Mouse (Mus musculus) ZHBTc4 (cell line): ENCODE data around the gene Gm42417.
"Not testable (repeated sequence)": the region's sequence is repeated elsewhere in the genome, so short reads cannot be mapped to it uniquely, and the experiment has no call there.

ENCODE experiments used
- DNase-seq: peaks from one replicate; pipeline ENCODE4 v3.0.0-alpha.2; 2011; ENCODE audit warnings: low read depth, low spot score

Gm42417 gene

DNA sequence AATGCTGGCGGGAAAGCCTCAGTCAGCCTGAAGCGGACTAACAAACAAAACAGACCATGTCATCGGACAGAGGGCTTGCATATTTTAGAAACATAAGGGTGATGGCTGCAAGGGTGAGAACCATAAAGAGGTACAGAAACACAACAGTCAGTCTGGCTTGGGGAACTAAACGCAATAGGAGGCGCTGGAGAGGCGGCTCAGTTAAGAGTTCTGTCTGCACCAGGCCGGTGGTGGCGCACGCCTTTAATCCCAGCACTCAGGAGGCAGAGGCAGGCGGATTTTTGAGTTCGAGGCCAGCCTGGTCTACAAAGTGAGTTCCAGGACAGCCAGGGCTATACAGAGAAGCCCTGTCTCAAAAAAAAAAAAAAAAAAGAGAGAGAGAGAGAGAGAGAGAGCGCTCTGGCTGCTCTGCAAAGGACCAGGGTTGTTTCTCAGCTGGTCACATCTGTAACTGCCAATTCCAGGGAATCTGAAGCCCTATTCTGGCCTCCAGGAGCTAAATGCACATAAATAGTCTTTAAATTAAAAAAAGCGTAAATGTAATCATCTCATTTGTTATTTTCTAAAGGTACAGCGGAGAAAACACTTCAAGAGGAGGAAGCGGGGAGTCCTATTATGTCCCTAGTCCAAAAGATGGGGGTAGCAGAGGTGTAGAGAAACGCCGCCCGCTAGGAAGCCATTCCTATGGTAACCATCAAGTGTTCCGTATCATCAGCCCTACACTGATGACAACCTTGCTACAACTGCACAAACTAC is 6.8 kb upstream of the Gm42417 start:
- DNase-seq = peak; percentile 68

- DNase-seq = no peak
Observed at GRCm38 (mm10) chr1:36545382-36545781, 6.2 kb upstream of the Gm42417 start.

GRCm38 (mm10) chr1:36542925-36543324 is 3.7 kb upstream of the Gm42417 start:
- DNase-seq = no peak

- no peak for DNase-seq
Observed at GRCm38 (mm10) chr1:36541844-36542243, 2.6 kb upstream of the Gm42417 start.

DNA sequence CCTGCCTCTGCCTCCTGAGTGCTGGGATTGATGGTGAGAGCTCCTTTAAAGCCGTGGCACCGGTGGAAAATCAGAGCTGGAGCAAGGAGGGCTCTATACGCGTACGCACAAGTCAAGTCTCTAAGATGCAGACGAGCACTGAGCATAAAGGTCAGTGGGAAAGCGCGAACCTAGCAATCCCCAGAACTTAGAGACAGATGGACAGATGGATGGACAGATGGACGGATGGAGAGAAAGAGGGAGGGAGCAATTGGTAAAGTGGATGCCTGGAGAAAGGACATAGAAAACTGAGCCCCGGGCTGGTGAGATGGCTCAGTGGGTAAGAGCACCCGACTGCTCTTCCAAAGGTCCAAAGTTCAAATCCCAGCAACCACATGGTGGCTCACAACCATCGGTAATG is 1.6 kb upstream of the Gm42417 start:
- no peak for DNase-seq

- DNase-seq = no peak
Observed at GRCm38 (mm10) chr1:36540132-36540531, 903 bp upstream of the Gm42417 start.

DNA sequence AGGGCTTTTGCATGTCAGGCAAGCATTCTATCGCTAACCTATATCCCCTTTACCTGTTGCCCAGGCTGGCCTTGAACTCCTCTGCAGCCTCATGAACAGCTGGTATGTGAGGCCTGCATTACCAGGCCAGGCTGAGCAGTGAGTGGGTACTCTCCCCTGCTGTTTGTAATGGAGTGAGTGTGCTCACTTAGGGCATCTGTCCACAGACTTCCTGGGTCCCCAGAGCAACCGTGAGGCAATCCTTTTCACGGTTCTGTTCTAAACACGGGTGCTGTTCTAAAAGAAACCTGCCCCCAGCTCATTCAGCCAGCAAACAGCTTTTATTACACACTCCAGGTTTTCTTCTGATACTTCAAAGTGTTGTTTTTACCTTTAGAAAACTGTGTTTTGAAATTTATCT is 502 bp downstream of the Gm42417 start:
- DNase-seq = no peak

DNA sequence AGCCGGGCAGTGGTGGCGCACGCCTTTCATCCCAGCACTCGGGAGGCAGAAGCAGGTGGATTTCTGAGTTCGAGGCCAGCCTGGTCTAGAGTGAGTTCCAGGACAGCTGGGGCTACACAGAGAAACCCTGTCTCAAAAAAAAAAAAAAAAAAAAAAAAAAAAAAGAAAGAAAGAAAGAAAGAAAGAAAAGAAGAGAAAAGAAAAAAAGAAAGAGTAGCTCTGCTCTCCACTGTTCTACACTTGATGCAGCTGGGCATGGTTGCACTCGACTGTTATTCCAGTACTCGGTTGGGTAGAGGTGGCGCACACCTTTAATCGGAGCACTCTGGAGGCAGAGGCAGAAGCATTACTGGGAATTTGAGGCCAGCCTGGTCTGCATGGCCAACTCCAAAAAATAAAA is 2.4 kb downstream of the Gm42417 start, which contains the start of gene Ankrd23:
Gene Ankrd23 (minus strand): TSS at position 101 of the 400 bp plus-strand sequence.
- DNase-seq = not testable (repeated sequence)

GRCm38 (mm10) chr1:36536397-36536728 is 2.9 kb downstream of the Gm42417 start:
- DNase-seq = no peak

GRCm38 (mm10) chr1:36535477-36536396 is 3.5 kb downstream of the Gm42417 start:
- no peak for DNase-seq

DNA sequence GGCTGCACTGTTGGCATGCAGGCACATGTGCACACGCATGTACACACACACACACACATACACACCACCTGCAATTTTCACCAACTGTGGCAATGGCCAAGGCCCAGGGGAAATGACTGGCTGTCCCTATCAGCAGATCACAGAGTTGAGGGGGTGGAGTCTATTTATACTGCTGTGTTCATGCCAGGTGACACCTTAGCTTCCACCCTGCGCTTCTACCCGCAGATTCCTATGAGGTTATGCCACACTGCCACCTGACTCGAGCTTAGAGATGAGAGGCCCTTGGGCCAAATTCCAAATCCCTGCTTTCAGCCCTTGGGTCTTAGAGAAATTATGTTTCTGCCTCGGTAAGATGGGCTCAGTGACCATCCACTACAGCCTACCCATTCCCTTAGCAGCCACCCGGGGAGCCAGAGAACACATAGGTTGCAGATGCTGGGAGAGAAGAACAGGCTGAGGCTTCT is 4.6 kb downstream of the Gm42417 start:
- DNase-seq = no peak

- DNase-seq = no peak
Observed at GRCm38 (mm10) chr1:36533546-36533945, 5.7 kb downstream of the Gm42417 start.

DNA sequence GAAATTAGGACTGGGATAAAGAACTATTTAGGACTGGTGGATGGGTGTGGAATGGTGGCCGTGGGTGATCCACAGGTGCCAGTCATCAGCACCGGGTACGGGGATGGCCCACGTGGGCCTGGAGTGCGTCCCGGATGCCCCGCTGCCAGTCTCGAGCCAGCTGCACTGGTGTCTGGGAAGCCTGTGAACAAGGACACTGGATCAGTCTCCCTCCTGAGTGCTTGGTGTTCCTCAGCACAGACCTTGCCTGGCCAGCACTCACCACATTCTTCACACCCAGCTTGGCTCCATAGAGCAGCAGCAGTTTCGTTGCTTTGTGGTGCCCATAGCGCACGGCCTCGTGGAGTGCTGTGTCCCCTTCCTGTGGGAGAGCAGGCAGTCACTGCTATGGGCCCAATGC is 7.8 kb downstream of the Gm42417 start:
- no peak for DNase-seq

DNA sequence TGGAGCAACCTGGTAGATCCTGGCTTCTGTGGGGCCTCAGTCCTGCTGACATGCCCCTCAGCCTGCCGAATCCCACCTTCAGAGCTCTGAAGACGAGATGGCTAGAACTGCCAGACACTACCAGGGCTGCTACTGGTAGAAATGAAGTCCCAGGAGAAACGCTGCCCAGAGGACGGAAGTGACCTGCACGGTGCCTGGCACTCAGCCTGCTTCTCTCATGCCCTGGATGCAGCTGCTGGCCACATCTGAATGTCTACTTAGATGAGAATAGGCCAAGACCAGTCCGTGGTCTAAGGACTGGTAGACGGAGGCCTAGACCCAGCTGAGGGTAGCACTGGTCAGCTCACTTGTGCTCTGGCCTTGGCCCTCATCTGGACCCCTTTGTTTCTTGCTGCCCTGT is 8.3 kb downstream of the Gm42417 start:
- DNase-seq = no peak

GRCm38 (mm10) chr1:36530485-36530884 is 8.7 kb downstream of the Gm42417 start:
- no peak for DNase-seq

DNA sequence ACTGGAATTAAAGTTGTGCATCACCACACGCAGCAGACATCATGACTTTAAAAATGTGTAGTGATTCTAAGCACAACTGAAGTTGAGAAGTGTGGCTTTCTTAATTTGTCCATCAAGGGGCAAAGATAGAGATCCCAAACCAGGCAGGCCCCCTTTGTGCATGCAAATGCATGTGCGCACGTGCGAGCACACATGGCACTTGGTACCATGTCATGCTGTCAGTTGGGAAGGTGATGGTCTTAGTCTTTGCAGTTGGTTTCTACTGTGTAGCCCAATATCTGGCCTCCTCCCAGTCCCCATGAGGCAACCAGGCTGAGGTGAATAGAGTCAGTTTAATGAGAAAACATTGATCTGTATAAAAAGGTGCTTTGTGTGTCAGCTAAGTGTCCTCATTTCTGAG is 9.4 kb downstream of the Gm42417 start:
- DNase-seq = no peak

DNA sequence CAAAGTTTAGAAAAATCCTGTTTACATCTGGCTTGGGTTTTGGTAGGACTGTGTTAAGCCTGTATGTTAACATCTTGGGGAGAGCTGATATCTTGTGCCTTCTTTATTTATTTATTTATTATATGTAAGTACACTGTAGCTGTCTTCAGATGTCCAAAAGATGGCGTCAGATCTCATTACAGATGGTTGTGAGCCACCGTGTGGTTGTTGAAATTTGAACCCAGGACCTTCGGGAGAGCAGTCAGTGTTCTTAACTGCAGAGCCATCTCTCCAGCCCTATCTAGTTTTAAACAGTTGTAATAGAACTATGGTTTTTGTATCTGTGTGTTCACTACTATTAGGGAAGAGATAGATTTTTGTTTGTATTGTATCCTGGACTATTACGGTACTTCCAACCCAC is 10.0 kb downstream of the Gm42417 start:
- no peak for DNase-seq

DNA sequence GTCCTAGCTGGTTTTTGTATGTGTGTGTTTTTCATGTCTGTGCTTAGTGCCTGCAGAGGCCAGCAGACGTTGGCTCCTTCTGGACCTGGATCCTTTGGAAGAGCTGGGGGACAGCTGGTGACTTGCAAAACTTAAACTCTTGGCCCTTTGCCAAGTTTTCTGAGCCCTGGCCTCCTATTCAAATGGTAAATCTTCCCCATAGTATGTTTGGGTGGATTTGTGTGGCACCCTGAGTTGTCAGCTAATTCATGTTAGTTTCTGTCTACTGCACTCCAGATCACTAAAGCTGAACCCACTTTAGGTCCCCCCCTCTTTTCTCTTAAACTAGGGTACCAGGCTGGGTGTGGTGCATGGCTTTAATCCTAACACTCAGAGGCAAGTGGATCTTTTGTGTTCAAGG is 10.9 kb downstream of the Gm42417 start:
- peak; percentile 70 for DNase-seq

- DNase-seq = no peak
Observed at GRCm38 (mm10) chr1:36526903-36527302, 12.3 kb downstream of the Gm42417 start.

- no peak for DNase-seq
Observed at GRCm38 (mm10) chr1:36525774-36526173, 13.5 kb downstream of the Gm42417 start.

- no peak for DNase-seq
Observed at GRCm38 (mm10) chr1:36524058-36524457, 15.2 kb downstream of the Gm42417 start.

DNA sequence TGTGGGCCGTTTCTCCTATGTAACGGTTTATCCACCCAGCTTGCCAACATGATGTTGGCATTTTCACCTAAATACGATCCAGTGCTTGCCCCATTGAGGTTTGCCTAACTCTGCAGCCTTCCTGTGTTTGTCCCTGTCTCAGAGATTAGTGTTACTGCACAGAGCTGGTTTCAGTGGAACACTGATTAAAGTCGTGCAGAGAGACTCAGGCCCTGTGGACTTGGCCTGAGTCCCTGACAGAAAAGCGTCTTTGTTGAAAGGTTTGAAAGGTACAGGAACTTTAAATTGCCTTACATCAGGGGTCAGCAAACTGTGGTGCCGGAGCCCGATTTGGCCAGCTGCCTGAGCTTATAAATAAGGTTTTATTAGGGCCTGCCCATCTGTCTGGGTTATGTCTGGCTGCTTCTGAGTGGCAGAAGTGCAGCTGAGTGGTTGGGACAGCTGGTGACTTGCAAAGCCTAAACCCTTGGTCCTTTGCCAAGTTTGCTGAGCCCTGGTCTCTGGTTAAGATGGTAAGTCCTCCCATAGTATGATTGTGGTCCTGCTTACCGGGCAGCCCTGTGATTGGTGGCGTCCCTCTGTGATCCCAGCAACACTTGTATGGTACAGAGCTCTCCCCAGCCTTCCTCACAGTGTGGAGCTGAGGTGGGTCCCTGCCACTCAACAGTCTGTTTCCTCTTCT is 15.8 kb downstream of the Gm42417 start:
- no peak for DNase-seq
